Comparison of ENCODE assay signal across 8 mouse cellular contexts in the genomic region with DNA sequence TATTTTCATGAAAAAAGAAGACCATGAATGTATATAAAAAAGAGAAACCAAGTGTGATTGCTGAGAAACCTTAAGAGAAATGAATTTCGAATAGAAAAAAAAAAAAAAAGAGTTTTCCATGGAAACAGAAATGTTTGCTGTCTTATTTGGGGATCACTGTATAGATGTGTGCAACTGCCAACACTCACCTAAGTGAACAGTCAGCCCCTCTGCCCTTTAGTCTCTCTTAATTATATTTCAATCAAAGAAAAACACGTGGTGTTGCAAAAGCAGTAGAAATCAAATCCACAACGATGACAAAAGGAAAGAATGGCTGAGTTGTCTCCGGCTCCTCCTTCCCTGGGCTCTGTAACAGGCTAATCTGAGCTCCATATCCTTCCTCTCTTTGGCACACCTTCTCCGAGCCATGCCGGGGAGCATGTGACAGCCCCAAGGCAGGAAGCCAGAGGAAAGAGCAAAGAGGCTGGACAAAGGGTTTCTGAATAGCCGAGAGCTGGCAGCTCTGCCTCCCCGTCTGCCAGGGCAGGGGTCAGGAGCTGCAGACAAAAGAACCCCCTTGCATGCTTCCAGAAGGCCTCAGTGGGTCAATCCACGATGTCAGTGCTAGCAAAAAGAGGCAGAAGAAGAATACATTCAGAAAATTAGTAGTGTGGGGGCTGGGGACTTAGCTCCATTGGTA.
DNase-seq lines count a peak whose midpoint lies in the region; ATAC-seq and TF ChIP-seq lines count a peak whose summit lies in the region.

No protein-coding gene starts in this region.

- no peaks in the 10 kb centered on the region for H3K36me3 ChIP-seq in embryonic facial prominence, embryonic 11.5 days (replicated peaks; ENCODE audit: control insufficient read depth, insufficient read depth, low read depth, low read length)
- no peaks in the 10 kb centered on the region for H3K36me3 ChIP-seq in kidney, adult 2 months (ENCODE audit: control insufficient read depth, insufficient read depth, low read length)
- H3K36me3 ChIP-seq in midbrain, embryonic 12.5 days: no peaks in the 10 kb centered on the region
- no peaks in the 10 kb centered on the region for H3K36me3 ChIP-seq in stomach, embryonic 15.5 days

- H3K4me2 ChIP-seq in embryonic facial prominence, embryonic 11.5 days (ENCODE audit: low read depth, low read length): no peak overlapping the region
- peak overlapping the region; percentile 23; the same call in 1 of the 2 replicates for H3K4me2 ChIP-seq in midbrain, embryonic 12.5 days (replicated peaks)
- H3K4me2 ChIP-seq in stomach, embryonic 15.5 days: no peak overlapping the region

- H3K9me3 ChIP-seq in embryonic facial prominence, embryonic 11.5 days (replicated peaks; ENCODE audit: control insufficient read depth, low read length): no peaks in the 10 kb centered on the region
- H3K9me3 ChIP-seq in midbrain, embryonic 12.5 days: no peaks in the 10 kb centered on the region
- H3K9me3 ChIP-seq in stomach, embryonic 15.5 days: no peaks in the 10 kb centered on the region

- H3K27me3 ChIP-seq in embryonic facial prominence, embryonic 11.5 days (ENCODE audit: control insufficient read depth, insufficient read depth, low read length): no peaks in the 10 kb centered on the region
- H3K27me3 ChIP-seq in kidney, adult 2 months (replicated peaks; ENCODE audit: control insufficient read depth, insufficient read depth, low read length): no peaks in the 10 kb centered on the region
- H3K27me3 ChIP-seq in midbrain, embryonic 12.5 days: peaks cover 10% of the 10 kb centered on the region; the same call in 1 of the 2 replicates
- H3K27me3 ChIP-seq in stomach, embryonic 15.5 days (replicated peaks): no peaks in the 10 kb centered on the region

- intact Hi-C loops in left cerebral cortex, postnatal 4 days (cut with DNase I): no loop called here

- peak; percentile 58 for DNase-seq in embryonic facial prominence, embryonic 11.5 days (ENCODE audit: low spot score)
- peak; percentile 89 for DNase-seq in heart, adult 8-10 months (ENCODE audit: low spot score)
- DNase-seq in kidney, adult 2 months: peak; percentile 95
- peak; percentile 87 for DNase-seq in left cerebral cortex, postnatal 4 days
- DNase-seq in spleen, adult 12 weeks (ENCODE audit: low spot score): no peak

- peak overlapping the region; percentile 16; the same call in 1 of the 2 replicates for H3K27ac ChIP-seq in bone marrow macrophage, adult 2 months (ENCODE audit: insufficient read depth, low read depth, low read length)
- H3K27ac ChIP-seq in embryonic facial prominence, embryonic 11.5 days (replicated peaks; ENCODE audit: low read depth, low read length): no peak overlapping the region
- no peak overlapping the region; the same call in 1 of the 2 replicates for H3K27ac ChIP-seq in kidney, adult 2 months (ENCODE audit: insufficient read depth, low read depth, low read length)
- peak overlapping the region; percentile 50 for H3K27ac ChIP-seq in midbrain, embryonic 12.5 days (replicated peaks)
- peak overlapping the region; percentile 38; the same call in 1 of the 2 replicates for H3K27ac ChIP-seq in stomach, embryonic 15.5 days

- H3K4me3 ChIP-seq in bone marrow macrophage, adult 2 months (ENCODE audit: insufficient read depth, low read length): no peak overlapping the region
- H3K4me3 ChIP-seq in embryonic facial prominence, embryonic 11.5 days (ENCODE audit: low read depth, low read length): no peak overlapping the region
- H3K4me3 ChIP-seq in kidney, adult 2 months (ENCODE audit: insufficient read depth, low read depth, low read length): no peak overlapping the region
- no peak overlapping the region for H3K4me3 ChIP-seq in midbrain, embryonic 12.5 days
- no peak overlapping the region for H3K4me3 ChIP-seq in stomach, embryonic 15.5 days (replicated peaks)

- TF ChIP-seq POLR2A in bone marrow macrophage, adult 2 months (IDR thresholded peaks at IDR 0.05; ENCODE audit: borderline replicate concordance, low read depth, low read length): no peak
- TF ChIP-seq POLR2A in kidney, adult 2 months (IDR thresholded peaks at IDR 0.05; ENCODE audit: low read depth, low read length): no peak

- no peak for TF ChIP-seq CTCF in bone marrow macrophage, adult 2 months (IDR thresholded peaks at IDR 0.05; ENCODE audit: low read depth, low read length)
- TF ChIP-seq CTCF in kidney, adult 2 months (conservative IDR thresholded peaks at IDR 0.05; ENCODE audit: insufficient read depth, insufficient read length, low read depth, low read length): no peak

- no peak overlapping the region for H3K9ac ChIP-seq in embryonic facial prominence, embryonic 11.5 days (replicated peaks; ENCODE audit: low read length)
- no peak overlapping the region for H3K9ac ChIP-seq in midbrain, embryonic 12.5 days (replicated peaks)
- no peak overlapping the region for H3K9ac ChIP-seq in stomach, embryonic 15.5 days

- 12% methylated on average over 9 of the region's 9 CpGs for WGBS in embryonic facial prominence, embryonic 11.5 days
- WGBS in kidney, adult 2 months: 14% methylated on average over 9 of the region's 9 CpGs
- 6% methylated on average over 9 of the region's 9 CpGs for WGBS in midbrain, embryonic 12.5 days
- WGBS in stomach, embryonic 15.5 days: 21% methylated on average over 9 of the region's 9 CpGs

- ATAC-seq in embryonic facial prominence, embryonic 11.5 days (replicated peaks; ENCODE audit: insufficient number of reproducible peaks, low FRiP score, low TSS enrichment, low read depth): peak; percentile 90
- ATAC-seq in midbrain, embryonic 12.5 days (ENCODE audit: low FRiP score, low read depth): peak; percentile 88
- peak; percentile 73; the same call in 1 of the 2 replicates for ATAC-seq in stomach, embryonic 15.5 days (ENCODE audit: insufficient read depth, low FRiP score, low read depth)

- H3K4me1 ChIP-seq in bone marrow macrophage, adult 2 months (ENCODE audit: control insufficient read depth, insufficient read depth, low read length): 0 out of 2 replicates have a peak, but pooled peaks cover 4% of the 10 kb centered on the region
- no peaks in the 10 kb centered on the region for H3K4me1 ChIP-seq in embryonic facial prominence, embryonic 11.5 days (ENCODE audit: control insufficient read depth, insufficient read depth, low read length)
- H3K4me1 ChIP-seq in kidney, adult 2 months (ENCODE audit: control insufficient read depth, insufficient read depth, low read length): no peaks in the 10 kb centered on the region; the same call in 1 of the 2 replicates
- peaks cover 14% of the 10 kb centered on the region for H3K4me1 ChIP-seq in midbrain, embryonic 12.5 days
- peaks cover 4% of the 10 kb centered on the region; the same call in 1 of the 2 replicates for H3K4me1 ChIP-seq in stomach, embryonic 15.5 days

Comparison
In these comparisons a context has a peak if more than half of its experiments do, and no peak if none do; other contexts are left out.
1. H3K27ac ChIP-seq: peak in bone marrow macrophage, adult 2 months (single experiment), midbrain, embryonic 12.5 days (single experiment) and stomach, embryonic 15.5 days (single experiment); none in embryonic facial prominence, embryonic 11.5 days (single experiment) and kidney, adult 2 months (single experiment).
2. Peak in every context shown above with its lines, with median percentiles within 50 percentile points of each other: ATAC-seq.